Mouse (Mus musculus) skeletal muscle tissue, adult 2 months (tissue): ENCODE data around the gene Gap43.
"Not testable (repeated sequence)": the region's sequence is repeated elsewhere in the genome, so short reads cannot be mapped to it uniquely, and the experiment has no call there.

Experiments used
- DNase-seq: peaks from one replicate; pipeline ENCODE4 v3.0.0-alpha.2; 2012; ENCODE audit warnings: low read depth, low spot score

Gene Gap43

GRCm38 (mm10) chr16:42294481-42294880 lies 46.0 kb downstream of the Gap43 start:
- no peak for DNase-seq

- DNase-seq: no peak
Observed at GRCm38 (mm10) chr16:42294056-42294455, 46.4 kb downstream of the Gap43 start.

- DNase-seq: no peak
Observed at GRCm38 (mm10) chr16:42291572-42291971, 48.9 kb downstream of the Gap43 start.

- no peak for DNase-seq
Observed at GRCm38 (mm10) chr16:42284005-42284404, 56.4 kb downstream of the Gap43 start.

- DNase-seq: no peak
Observed at GRCm38 (mm10) chr16:42277713-42278112, 62.7 kb downstream of the Gap43 start.

GRCm38 (mm10) chr16:42277268-42277667 lies 63.2 kb downstream of the Gap43 start:
- DNase-seq: no peak

- peak; percentile 32 for DNase-seq
Observed at GRCm38 (mm10) chr16:42276216-42277141, 64.0 kb downstream of the Gap43 start.

GRCm38 (mm10) chr16:42275518-42276215 lies 64.8 kb downstream of the Gap43 start:
- DNase-seq: no peak

- DNase-seq: no peak
Observed at GRCm38 (mm10) chr16:42271213-42271612, 69.2 kb downstream of the Gap43 start.

GRCm38 (mm10) chr16:42269587-42269967 lies 70.9 kb downstream of the Gap43 start:
- no peak for DNase-seq

GRCm38 (mm10) chr16:42268843-42269586 lies 71.4 kb downstream of the Gap43 start:
- DNase-seq: no peak

- DNase-seq: no peak
Observed at GRCm38 (mm10) chr16:42265185-42265584, 75.3 kb downstream of the Gap43 start.

GRCm38 (mm10) chr16:42262935-42263542 lies 77.4 kb downstream of the Gap43 start:
- no peak for DNase-seq

- no peak for DNase-seq
Observed at GRCm38 (mm10) chr16:42255693-42256092, 84.8 kb downstream of the Gap43 start.

- no peak for DNase-seq
Observed at GRCm38 (mm10) chr16:42255222-42255621, 85.2 kb downstream of the Gap43 start.

GRCm38 (mm10) chr16:42252252-42252651 lies 88.2 kb downstream of the Gap43 start:
- no peak for DNase-seq

- DNase-seq: not testable (repeated sequence)
Observed at GRCm38 (mm10) chr16:42244121-42244520, 96.3 kb downstream of the Gap43 start.

GRCm38 (mm10) chr16:42231306-42231705 lies 109.1 kb downstream of the Gap43 start:
- no peak for DNase-seq
